Mouse (Mus musculus): ENCODE results near the gene Adamts7. TPM values are rescaled to one million over a fixed set of nuclear protein-coding genes. Genes with fewer than 3 reads are reported as not detected.

Adamts7 gene
- polyA plus RNA-seq, 1 experiment from 2014 or later = 15.2 TPM

DNA sequence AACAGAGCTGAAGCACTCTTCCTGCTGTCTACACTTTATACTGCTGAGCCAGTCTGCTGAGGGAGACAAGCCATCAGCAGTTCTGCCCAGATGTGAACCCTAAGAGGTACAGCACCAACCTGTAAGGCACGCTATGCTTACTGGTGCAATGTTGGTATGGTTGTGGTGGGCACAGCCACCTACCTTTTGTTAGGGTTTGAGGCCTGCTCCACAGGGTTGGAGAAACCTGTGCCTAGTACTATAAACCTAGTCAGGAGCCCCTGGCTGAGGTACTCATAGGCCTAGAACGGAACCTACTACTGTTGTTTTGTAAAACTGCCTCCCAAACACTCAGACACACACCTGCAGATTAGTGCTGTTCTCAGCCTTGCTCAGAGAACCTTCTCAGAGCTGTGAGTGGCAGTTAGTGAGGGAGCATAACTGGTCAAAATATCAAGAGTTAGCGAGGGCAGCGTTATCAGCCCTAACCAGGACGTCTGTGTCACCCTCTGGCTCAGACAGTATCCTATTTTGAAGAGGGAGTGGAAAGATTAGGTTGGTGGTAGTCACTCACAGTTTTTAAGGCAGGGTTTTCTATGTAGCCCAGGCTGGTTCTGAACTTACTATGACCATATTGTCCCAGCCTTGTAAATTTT is 87.4 kb downstream of the Adamts7 start:
- 81% methylated on average over 5 of the region's 5 CpGs for WGBS
- no peak overlapping the region for H3K4me2 ChIP-seq (ENCODE audit: low read depth, low read length)
- peak overlapping the region; percentile 58; the same call in 1 of the 2 replicates for H3K27ac ChIP-seq (ENCODE audit: low read length)
- H3K4me1 ChIP-seq (ENCODE audit: control insufficient read depth, insufficient read depth, low read length) = peaks cover 6% of the 10 kb centered on the region; the same call in 1 of the 2 replicates
- H3K36me3 ChIP-seq (ENCODE audit: control insufficient read depth, insufficient read depth, low read length) = no peaks in the 10 kb centered on the region; the same call in 1 of the 2 replicates
- H3K27me3 ChIP-seq (ENCODE audit: control insufficient read depth, insufficient read depth, low read length) = no peaks in the 10 kb centered on the region
- H3K9me3 ChIP-seq (replicated peaks; ENCODE audit: control insufficient read depth, low read length) = no peaks in the 10 kb centered on the region
- no peak overlapping the region for H3K9ac ChIP-seq (ENCODE audit: low read length)
- H3K4me3 ChIP-seq (replicated peaks; ENCODE audit: low read length) = no peak overlapping the region
- ATAC-seq (ENCODE audit: insufficient read depth, low FRiP score) = 0 out of 2 replicates have a peak, but pooled peaks have one; percentile 41

DNA sequence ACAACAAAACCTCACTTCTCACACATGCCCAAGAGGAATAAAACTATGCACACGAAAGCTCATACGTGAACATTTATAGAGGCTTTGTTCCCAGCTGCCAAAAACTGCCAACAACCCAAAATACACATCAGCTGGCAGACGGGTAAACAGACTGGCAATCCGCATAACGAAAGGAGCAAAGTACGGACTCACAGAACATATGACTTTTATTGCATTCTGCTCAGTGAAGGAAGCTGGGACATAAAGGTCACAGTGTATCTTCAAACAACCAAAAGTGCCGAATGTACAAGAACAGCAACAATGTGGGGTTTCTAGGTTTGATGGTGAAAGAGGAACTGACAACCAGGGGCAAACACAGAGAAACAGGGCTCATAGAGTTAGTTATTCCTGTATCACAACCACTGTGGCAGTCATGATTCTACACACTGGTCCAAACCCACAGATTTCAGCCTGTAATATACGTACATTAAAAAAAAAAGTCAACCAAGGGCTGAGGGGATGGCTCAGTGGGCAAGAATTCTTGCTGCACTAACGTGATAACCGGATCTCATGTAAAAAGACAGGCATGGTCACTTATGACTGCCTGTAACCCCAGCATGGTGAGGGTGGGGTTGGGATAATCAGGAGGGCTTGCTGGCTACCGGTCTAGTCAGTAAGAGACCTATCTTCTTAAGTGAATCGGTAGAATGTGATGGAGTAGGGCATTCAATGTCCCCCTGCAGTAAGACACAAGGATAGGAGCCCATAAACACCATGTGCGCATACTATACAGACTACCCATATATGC is 88.3 kb downstream of the Adamts7 start:
- peaks cover 11% of the 10 kb centered on the region; the same call in 1 of the 2 replicates for H3K4me1 ChIP-seq (ENCODE audit: control insufficient read depth, insufficient read depth, low read length)
- H3K9ac ChIP-seq (ENCODE audit: low read length) = no peak overlapping the region
- no peaks in the 10 kb centered on the region for H3K27me3 ChIP-seq (ENCODE audit: control insufficient read depth, insufficient read depth, low read length)
- no peak overlapping the region for H3K4me3 ChIP-seq (replicated peaks; ENCODE audit: low read length)
- no peak overlapping the region; the same call in 1 of the 2 replicates for H3K27ac ChIP-seq (ENCODE audit: low read length)
- ATAC-seq (ENCODE audit: insufficient read depth, low FRiP score) = no peak
- no peaks in the 10 kb centered on the region; the same call in 1 of the 2 replicates for H3K36me3 ChIP-seq (ENCODE audit: control insufficient read depth, insufficient read depth, low read length)
- no peak overlapping the region for H3K4me2 ChIP-seq (ENCODE audit: low read depth, low read length)
- no peaks in the 10 kb centered on the region for H3K9me3 ChIP-seq (replicated peaks; ENCODE audit: control insufficient read depth, low read length)
- 76% methylated on average over 13 of the region's 13 CpGs for WGBS

DNA sequence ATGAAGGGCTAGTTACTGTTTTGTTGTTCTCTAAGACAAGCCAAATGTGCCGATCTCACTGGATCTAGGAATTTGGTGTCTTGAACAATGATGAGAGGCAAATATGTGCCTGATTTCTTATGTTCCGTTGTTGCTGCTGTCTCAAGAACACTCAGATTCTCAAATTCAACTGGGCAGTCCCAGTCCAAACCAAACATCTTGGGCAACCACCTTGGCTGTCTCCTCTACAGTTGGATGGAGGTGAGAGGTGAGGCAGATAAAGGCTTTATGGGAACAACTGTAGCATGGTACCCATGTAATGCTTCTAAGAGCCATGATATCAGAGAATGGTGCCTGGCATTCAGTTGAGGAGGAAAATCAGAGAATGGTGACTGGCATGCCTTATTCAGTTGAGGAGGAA is 90.3 kb downstream of the Adamts7 start:
- Histone ChIP-seq H3K9ac (ENCODE audit: low read length) (no peak overlapping the region), H3K36me3 (ENCODE audit: control insufficient read depth, insufficient read depth, low read length) (no peaks in the 10 kb centered on the region), H3K4me2 (ENCODE audit: low read depth, low read length) (no peak overlapping the region), H3K4me3 (replicated peaks; ENCODE audit: low read length) (no peak overlapping the region), H3K9me3 (replicated peaks; ENCODE audit: control insufficient read depth, low read length) (no peaks in the 10 kb centered on the region), H3K27me3 (ENCODE audit: control insufficient read depth, insufficient read depth, low read length) (no peaks in the 10 kb centered on the region), H3K27ac (ENCODE audit: low read length) (no peak overlapping the region), H3K4me1 (ENCODE audit: control insufficient read depth, insufficient read depth, low read length) (peaks cover 21% of the 10 kb centered on the region)
- WGBS = 84% methylated on average over 2 of the region's 2 CpGs
- ATAC-seq (ENCODE audit: insufficient read depth, low FRiP score) = no peak

DNA sequence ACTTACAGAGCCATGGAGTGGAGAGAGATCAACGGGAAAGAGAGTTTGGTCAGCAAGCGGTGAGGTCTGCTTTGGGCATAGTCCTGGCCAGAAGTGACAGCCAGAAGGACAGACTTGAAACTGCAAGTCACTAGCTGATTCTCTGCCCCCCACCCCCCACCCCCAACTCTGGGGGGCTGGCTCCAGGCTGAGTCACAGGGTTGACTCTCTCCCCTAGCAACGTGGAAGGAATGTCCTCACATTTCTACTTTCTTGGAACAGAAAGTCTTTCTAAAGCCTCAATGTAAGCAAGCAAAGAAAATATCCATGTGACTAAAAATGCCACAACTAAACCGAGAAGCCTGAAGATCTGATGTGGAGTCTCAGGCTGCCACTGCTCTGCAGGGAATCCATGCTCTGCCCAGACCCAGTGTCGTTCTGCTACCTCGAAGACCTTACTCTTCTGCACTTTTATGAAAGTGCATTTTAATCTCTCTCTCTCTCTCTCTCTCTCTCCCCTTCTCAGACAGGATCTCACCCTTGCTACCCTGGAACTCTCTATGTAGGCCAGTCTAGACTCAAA is 93.1 kb downstream of the Adamts7 start:
- H3K9ac ChIP-seq (ENCODE audit: low read length) = no peak overlapping the region
- no peaks in the 10 kb centered on the region for H3K9me3 ChIP-seq (replicated peaks; ENCODE audit: control insufficient read depth, low read length)
- WGBS = 52% methylated on average over 6 of the region's 6 CpGs
- peak; percentile 61; the same call in 1 of the 2 replicates for ATAC-seq (ENCODE audit: insufficient read depth, low FRiP score)
- H3K4me1 ChIP-seq (ENCODE audit: control insufficient read depth, insufficient read depth, low read length) = peaks cover 34% of the 10 kb centered on the region
- no peaks in the 10 kb centered on the region for H3K36me3 ChIP-seq (ENCODE audit: control insufficient read depth, insufficient read depth, low read length)
- no peak overlapping the region for H3K4me3 ChIP-seq (replicated peaks; ENCODE audit: low read length)
- H3K27me3 ChIP-seq (ENCODE audit: control insufficient read depth, insufficient read depth, low read length) = no peaks in the 10 kb centered on the region
- H3K27ac ChIP-seq (ENCODE audit: low read length) = peak overlapping the region; percentile 31; the same call in 1 of the 2 replicates
- H3K4me2 ChIP-seq (ENCODE audit: low read depth, low read length) = no peak overlapping the region

- ATAC-seq (ENCODE audit: insufficient read depth, low FRiP score) = no peak
- H3K9ac ChIP-seq (ENCODE audit: low read length) = no peak overlapping the region
- no peak overlapping the region for H3K4me2 ChIP-seq (ENCODE audit: low read depth, low read length)
- peaks cover 42% of the 10 kb centered on the region for H3K4me1 ChIP-seq (ENCODE audit: control insufficient read depth, insufficient read depth, low read length)
- no peak overlapping the region for H3K4me3 ChIP-seq (replicated peaks; ENCODE audit: low read length)
- 68% methylated on average over 7 of the region's 7 CpGs for WGBS
- no peaks in the 10 kb centered on the region for H3K27me3 ChIP-seq (ENCODE audit: control insufficient read depth, insufficient read depth, low read length)
- H3K27ac ChIP-seq (ENCODE audit: low read length) = no peak overlapping the region
- H3K36me3 ChIP-seq (ENCODE audit: control insufficient read depth, insufficient read depth, low read length) = no peaks in the 10 kb centered on the region
- H3K9me3 ChIP-seq (replicated peaks; ENCODE audit: control insufficient read depth, low read length) = no peaks in the 10 kb centered on the region
These were observed 94.4 kb downstream of the Adamts7 start for GRCm38 (mm10) chr9:90257220-90257619.

Other genes with a start within 250 kb of the Adamts7 start
- 100 and 121 TPM in 2 replicates for gene Ctsh, start 108.9 kb upstream of the Adamts7 start, polyA plus RNA-seq (2015; fragmentation: Nextera tagmentation; extraction: Ambion mirVana)
- gene Morf4l1, start 48.3 kb upstream of the Adamts7 start, polyA plus RNA-seq (2015; fragmentation: Nextera tagmentation; extraction: Ambion mirVana) = 383 and 405 TPM in 2 replicates
- gene Tbc1d2b, start 107.7 kb downstream of the Adamts7 start, polyA plus RNA-seq (2015; fragmentation: Nextera tagmentation; extraction: Ambion mirVana) = 15.1 and 15.4 TPM in 2 replicates

All from stomach, embryonic 16.5 days (tissue).